Mouse (Mus musculus) bone marrow, adult 2 months (tissue): ENCODE data around the gene Ascl1.

ENCODE experiments used
- CTCF ChIP-seq: fragments of 200-500 bp; IDR thresholded peaks from 2 replicates; pipeline ENCODE4 v1.5.1; 2011; ENCODE audit warnings: low read length, control low read depth; ENCODE audit not compliant: control insufficient read depth, insufficient read depth
- POLR2A ChIP-seq: fragments of 200-500 bp; IDR thresholded peaks from 2 replicates; pipeline ENCODE4 v1.6.1; 2011; ENCODE audit warnings: low read depth, mild to moderate bottlenecking, control low read depth, low read length, borderline replicate concordance; ENCODE audit not compliant: control insufficient read depth

DNA sequence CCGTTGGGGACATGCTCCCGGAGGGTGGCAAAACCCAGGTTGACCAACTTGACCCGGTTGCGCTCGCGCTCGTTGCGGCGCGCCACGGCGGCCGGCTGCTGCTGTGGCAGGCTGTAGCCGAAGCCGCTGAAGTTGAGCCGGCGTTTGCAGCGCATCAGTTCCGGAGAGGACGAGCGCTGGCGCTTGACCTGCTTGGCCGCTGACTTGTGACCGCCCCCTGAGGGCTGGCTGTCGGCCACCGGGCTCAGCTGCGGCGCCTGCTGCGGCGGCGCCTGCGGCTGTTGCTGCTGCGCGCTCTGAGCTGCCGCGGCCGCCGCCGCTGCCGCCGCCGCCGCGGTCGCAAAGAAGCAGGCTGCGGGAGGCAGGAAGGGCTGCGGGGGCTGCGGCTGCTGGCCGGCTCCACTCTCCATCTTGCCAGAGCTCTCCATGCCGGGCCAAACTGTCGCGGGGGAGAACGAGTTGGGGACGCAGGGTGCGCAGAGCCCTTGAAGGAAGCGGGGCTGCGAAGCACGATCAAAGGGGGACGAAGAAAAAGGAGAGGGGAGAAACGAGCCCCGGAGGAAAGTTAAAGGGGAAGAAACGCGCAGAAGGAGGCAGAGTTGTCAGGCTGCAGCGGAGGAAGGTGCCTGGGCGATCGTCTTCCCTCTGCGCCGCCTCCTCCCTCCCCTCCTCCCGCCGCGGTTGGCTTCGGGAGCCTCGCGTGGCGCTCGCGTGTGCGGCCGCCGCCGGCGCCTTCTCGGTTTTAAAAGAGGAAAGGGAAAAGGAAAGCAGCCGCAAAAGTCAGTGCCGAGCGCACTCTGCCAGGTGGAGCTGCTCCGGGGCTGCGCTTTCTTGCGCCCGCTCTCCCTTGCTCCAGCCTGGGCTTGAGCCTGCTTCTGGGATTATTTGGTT lies 554 bp downstream of the Ascl1 start:
- no peak for TF ChIP-seq POLR2A
- TF ChIP-seq CTCF, result no peak
